Mouse (Mus musculus) G1E (cell line): ENCODE results near the gene Fblim1. TPM values are rescaled to one million over a fixed set of nuclear protein-coding genes. Genes with fewer than 3 reads are reported as not detected.
"Not testable (repeated sequence)": the region's sequence is repeated elsewhere in the genome, so short reads cannot be mapped to it uniquely, and the experiment has no call there.

Source experiments
- ATAC-seq: 2 replicates; pipeline ENCODE4 v1.8.0; 2016; ENCODE audit warnings: mild to moderate bottlenecking; ENCODE audit not compliant: insufficient number of reproducible peaks, poor library complexity, low FRiP score, severe bottlenecking; ENCODE audit errors: extremely low read depth
- DNase-seq: peaks from one replicate; pipeline ENCODE4 v3.0.0; 2012; ENCODE audit warnings: low spot score
- H3K27me3 ChIP-seq: 2 replicates; pipeline ENCODE4 v1.6.1; 2012; ENCODE audit warnings: mild to moderate bottlenecking, low read length, inconsistent platforms; ENCODE audit not compliant: insufficient read depth
- H3K36me3 ChIP-seq: replicated peaks from 2 replicates; pipeline ENCODE3; 2012; ENCODE audit warnings: mild to moderate bottlenecking, inconsistent platforms
- H3K4me1 ChIP-seq: 2 replicates; pipeline ENCODE4 v1.6.1; 2012; ENCODE audit warnings: low read depth, low read length, inconsistent platforms, mixed read lengths; ENCODE audit not compliant: insufficient read depth
- H3K4me3 ChIP-seq: 2 replicates; pipeline ENCODE4 v1.5.1; 2012; ENCODE audit warnings: low read depth, mild to moderate bottlenecking, inconsistent platforms, low read length, moderate library complexity, mixed read lengths
- H3K9me3 ChIP-seq: replicated peaks from 2 replicates; pipeline ENCODE4 v1.6.1; 2012; ENCODE audit warnings: inconsistent platforms
- CTCF ChIP-seq: IDR thresholded peaks from 2 replicates; pipeline ENCODE4 v1.5.1; 2012; ENCODE audit warnings: low read depth, low read length, inconsistent platforms, mixed read lengths
- GATA1 ChIP-seq: IDR thresholded peaks from 2 replicates; pipeline ENCODE4 v1.6.1; 2012; ENCODE audit warnings: borderline replicate concordance, low read length, inconsistent platforms, mixed read lengths
- GATA2 ChIP-seq: IDR thresholded peaks from 2 replicates; pipeline ENCODE4 v1.6.1; 2012; ENCODE audit warnings: low read depth, low read length, inconsistent platforms, borderline replicate concordance
- POLR2AphosphoS5 ChIP-seq: IDR thresholded peaks from 2 replicates; pipeline ENCODE4 v1.6.1; 2012; ENCODE audit warnings: low read depth, low read length, inconsistent platforms; ENCODE audit not compliant: insufficient replicate concordance
- TAL1 ChIP-seq: conservative IDR thresholded peaks from 2 replicates; pipeline ENCODE4 v1.6.1; 2012; ENCODE audit warnings: low read depth, low read length, inconsistent platforms, mixed read lengths
- polyA plus RNA-seq: library from polyadenylated mRNA; stranded (reverse); fragments of >175 nt; gene quantifications from 2 replicates; pipeline ENCODE4 v1.2.3, GENCODE M21; 2012
- total RNA-seq, 2 experiments: library from RNA; stranded (forward) in 1 of 2; stranded (reverse) in 1 of 2; fragments of 200-1000 nt in 1 of 2; fragments of >200 nt in 1 of 2; fragmentation: Nextera tagmentation in 1 of 2; gene quantifications; 2 replicates each; pipeline ENCODE4 v1.2.3; 2014 to 2017

The Fblim1 gene
- total and polyA plus RNA-seq, 3 experiments: 0.11 TPM; not detected in 2

GRCm38 (mm10) chr4:141559131-141559897 lies 46.6 kb downstream of the Fblim1 start:
- ATAC-seq (peak; percentile 82), DNase-seq (peak; percentile 78)
- peak overlapping the region; percentile 72 for H3K4me3 ChIP-seq
- H3K4me1 ChIP-seq: peaks cover 30% of the 10 kb centered on the region
- H3K36me3 ChIP-seq: no peaks in the 10 kb centered on the region
- no peak for TF ChIP-seq POLR2AphosphoS5
- TF ChIP-seq GATA2: no peak
- TF ChIP-seq CTCF: no peak
- no peak for TF ChIP-seq TAL1
- no peak for TF ChIP-seq GATA1
- peaks cover 6% of the 10 kb centered on the region; the same call in 1 of the 2 replicates for H3K27me3 ChIP-seq
- no peaks in the 10 kb centered on the region for H3K9me3 ChIP-seq

GRCm38 (mm10) chr4:141558658-141559057 lies 47.2 kb downstream of the Fblim1 start:
- Histone ChIP-seq H3K36me3 (no peaks in the 10 kb centered on the region), H3K4me3 (peak overlapping the region; percentile 72), H3K4me1 (peaks cover 30% of the 10 kb centered on the region), H3K27me3 (peaks cover 2% of the 10 kb centered on the region; the same call in 1 of the 2 replicates), H3K9me3 (no peaks in the 10 kb centered on the region)
- no peak for TF ChIP-seq TAL1
- no peak for TF ChIP-seq POLR2AphosphoS5
- TF ChIP-seq CTCF: no peak
- TF ChIP-seq GATA2: no peak
- no peak for TF ChIP-seq GATA1
- DNase-seq (no peak), ATAC-seq (peak; percentile 16; the same call in 1 of the 2 replicates)

- H3K36me3 ChIP-seq, ATAC-seq, H3K4me3 ChIP-seq, H3K27me3 ChIP-seq, H3K9me3 ChIP-seq, DNase-seq: not testable (repeated sequence)
- peaks cover 45% of the 10 kb centered on the region for H3K4me1 ChIP-seq
Observed at GRCm38 (mm10) chr4:141556163-141556562, 49.7 kb downstream of the Fblim1 start.

- DNase-seq, H3K27me3 ChIP-seq, H3K4me3 ChIP-seq, ATAC-seq, H3K9me3 ChIP-seq, H3K36me3 ChIP-seq: not testable (repeated sequence)
- peaks cover 37% of the 10 kb centered on the region for H3K4me1 ChIP-seq
Observed at GRCm38 (mm10) chr4:141554255-141554865, 51.5 kb downstream of the Fblim1 start.

GRCm38 (mm10) chr4:141552484-141552883 lies 53.4 kb downstream of the Fblim1 start:
- Histone ChIP-seq H3K9me3 (no peaks in the 10 kb centered on the region), H3K36me3 (no peaks in the 10 kb centered on the region), H3K4me1 (peaks cover 30% of the 10 kb centered on the region), H3K27me3 (no peaks in the 10 kb centered on the region), H3K4me3 (peak overlapping the region; percentile 22; the same call in 1 of the 2 replicates)
- TF ChIP-seq GATA1: no peak
- TF ChIP-seq TAL1: no peak
- TF ChIP-seq GATA2: no peak
- TF ChIP-seq POLR2AphosphoS5: no peak
- no peak for TF ChIP-seq CTCF
- peak; percentile 67 for DNase-seq
- peak; percentile 96 for ATAC-seq

GRCm38 (mm10) chr4:141547299-141547698 lies 58.6 kb downstream of the Fblim1 start:
- no peaks in the 10 kb centered on the region for H3K27me3 ChIP-seq
- H3K36me3 ChIP-seq: no peaks in the 10 kb centered on the region
- no peaks in the 10 kb centered on the region for H3K9me3 ChIP-seq
- peak overlapping the region; percentile 92 for H3K4me3 ChIP-seq
- no peak for ATAC-seq
- TF ChIP-seq POLR2AphosphoS5 (no peak), GATA2 (no peak), GATA1 (no peak), TAL1 (no peak), CTCF (no peak)
- DNase-seq: no peak
- H3K4me1 ChIP-seq: peaks cover 31% of the 10 kb centered on the region
